Mouse (Mus musculus) forebrain, embryonic 16.5 days (tissue): ENCODE results near the gene Hdhd5. TPM values are rescaled to one million over a fixed set of nuclear protein-coding genes. Genes with fewer than 3 reads are reported as not detected.

Experiments
- ATAC-seq: fragments of 200-750 bp; cut with Nextera tagmentation; 2 replicates; pipeline ENCODE4 v1.8.0; 2017; ENCODE audit warnings: mild to moderate bottlenecking, moderate library complexity
- H3K27ac ChIP-seq: fragments of 300-500 bp; sonication (generic); 2 replicates; pipeline ENCODE4 v1.5.1; 2014; ENCODE audit warnings: low read length, control low read depth
- H3K27me3 ChIP-seq: fragments of 300-500 bp; sonication (generic); replicated peaks from 2 replicates; pipeline ENCODE4 v1.6.1; 2014; ENCODE audit warnings: low read length; ENCODE audit not compliant: control insufficient read depth, insufficient read depth
- H3K36me3 ChIP-seq: fragments of 300-500 bp; sonication (generic); 2 replicates; pipeline ENCODE4 v1.6.1; 2014; ENCODE audit not compliant: control insufficient read depth, insufficient read depth
- H3K4me1 ChIP-seq: fragments of 300-500 bp; sonication (generic); replicated peaks from 2 replicates; pipeline ENCODE4 v1.6.1; 2014; ENCODE audit warnings: low read length; ENCODE audit not compliant: control insufficient read depth, insufficient read depth
- H3K4me2 ChIP-seq: fragments of 300-500 bp; sonication (generic); 2 replicates; pipeline ENCODE4 v1.6.1; 2014; ENCODE audit warnings: mild to moderate bottlenecking, low read length, control low read depth
- H3K4me3 ChIP-seq: fragments of 300-500 bp; sonication (generic); replicated peaks from 2 replicates; pipeline ENCODE4 v1.5.1; 2014; ENCODE audit warnings: mild to moderate bottlenecking, low read length, control low read depth
- H3K9ac ChIP-seq: fragments of 300-500 bp; sonication (generic); replicated peaks from 2 replicates; pipeline ENCODE4 v1.6.1; 2014; ENCODE audit warnings: low read depth, low read length, control low read depth
- H3K9me3 ChIP-seq: fragments of 300-500 bp; sonication (generic); 2 replicates; pipeline ENCODE4 v1.6.1; 2016; ENCODE audit warnings: low read length; ENCODE audit not compliant: control insufficient read depth
- WGBS: fragments of 180-500 bp; shearing (Covaris S2); extraction: QIAGEN DNeasy Blood & Tissue Kit; methylation state at CpG from one replicate; pipeline ENCODE4 v1.1.7; 2014; 5-methylcytosine and 5-hydroxymethylcytosine counted together
- polyA plus RNA-seq: library from polyadenylated mRNA; unstranded; fragments of >200 nt; fragmentation: Nextera tagmentation; extraction: Ambion mirVana; gene quantifications from 2 replicates; pipeline ENCODE4 v1.2.1, GENCODE M21; 2015

The Hdhd5 gene
- polyA plus RNA-seq, result 15.3 and 16.4 TPM in 2 replicates

DNA sequence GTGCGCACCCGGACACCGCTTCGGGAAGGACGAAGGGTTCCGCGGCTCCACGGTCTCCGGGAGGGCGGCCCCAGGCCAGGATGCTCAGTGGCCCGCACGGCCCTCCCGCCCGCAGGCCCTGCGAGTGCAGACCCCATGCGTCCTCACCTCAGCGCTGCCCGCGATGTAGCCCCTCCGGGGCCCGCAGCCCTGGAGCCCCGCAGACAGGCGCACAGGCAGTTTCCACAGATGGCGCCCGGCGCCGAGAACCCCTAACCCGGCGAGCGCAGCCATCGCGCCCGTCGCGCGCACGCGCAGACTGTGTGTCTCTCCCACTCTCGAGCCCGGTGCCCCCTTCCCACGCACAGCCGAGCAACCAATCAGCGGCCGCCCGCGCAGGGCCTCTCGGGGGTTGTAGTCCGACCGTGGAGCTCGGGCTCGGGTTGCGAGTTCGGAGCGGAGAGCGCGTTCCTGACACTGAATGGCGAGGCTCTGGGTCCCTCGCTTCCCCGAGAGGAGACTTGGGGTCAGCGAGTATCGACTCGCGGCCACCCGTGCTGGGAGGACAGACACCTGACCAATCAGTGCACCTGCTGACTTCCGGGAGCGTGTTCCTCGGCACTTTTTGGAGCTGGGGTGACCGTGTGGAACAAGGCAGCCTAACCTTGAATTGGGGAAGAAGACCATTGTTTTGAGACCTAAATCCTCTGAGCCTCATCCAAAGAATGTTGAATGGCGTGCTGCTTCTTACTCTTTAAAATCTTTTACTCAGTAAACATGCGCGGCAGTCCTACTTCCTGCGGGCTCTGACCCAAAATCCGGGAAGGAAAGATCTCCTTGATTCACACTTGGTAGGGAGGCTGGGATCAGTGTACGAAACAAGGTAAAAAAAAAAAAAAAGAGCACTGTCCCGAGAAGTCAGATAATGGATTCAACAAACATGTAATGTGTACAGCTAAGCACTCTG is at the start of gene Hdhd5:
TSS of gene Hdhd5 (minus strand) at position 300 of the 946 bp plus-strand sequence.
- Histone ChIP-seq H3K4me1 (peaks cover 22% of the 10 kb centered on the region), H3K36me3 (no peaks in the 10 kb centered on the region), H3K4me2 (peak within 1 kb of the TSS; percentile 62), H3K27me3 (no peaks in the 10 kb centered on the region), H3K4me3 (peak within 1 kb of the TSS; percentile 85), H3K27ac (peak within 1 kb of the TSS; percentile 54; the same call in 1 of the 2 replicates), H3K9ac (peak within 1 kb of the TSS; percentile 90), H3K9me3 (no peaks in the 10 kb centered on the region)
- ATAC-seq, result peak; percentile 100
- under 1% methylated on average over 75 of the region's 75 CpGs for WGBS

DNA sequence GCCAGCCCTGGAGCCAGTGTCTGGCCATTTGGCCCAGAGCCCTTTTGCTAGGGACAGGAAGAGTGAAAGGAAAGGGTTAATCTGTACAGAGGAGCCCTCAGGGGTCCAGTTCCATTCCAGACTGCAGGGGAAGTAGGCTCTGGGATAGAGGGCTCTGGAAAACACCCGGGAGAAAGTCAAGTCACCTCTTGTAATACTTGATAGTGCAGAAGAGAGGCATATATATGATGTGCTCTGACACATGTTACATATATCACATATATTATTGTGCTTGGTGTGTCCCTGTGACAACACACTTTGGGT is 49.5 kb upstream of the Hdhd5 start:
- peak; percentile 9; the same call in 1 of the 2 replicates for ATAC-seq
- Histone ChIP-seq H3K9me3 (no peaks in the 10 kb centered on the region), H3K4me1 (peaks cover 24% of the 10 kb centered on the region), H3K4me2 (peak overlapping the region; percentile 89), H3K27me3 (no peaks in the 10 kb centered on the region), H3K27ac (peak overlapping the region; percentile 71), H3K36me3 (no peaks in the 10 kb centered on the region), H3K9ac (no peak overlapping the region), H3K4me3 (peak overlapping the region; percentile 48; the same call in 1 of the 2 replicates)
- WGBS, result 0% methylated on average over 1 of the region's 1 CpGs

DNA sequence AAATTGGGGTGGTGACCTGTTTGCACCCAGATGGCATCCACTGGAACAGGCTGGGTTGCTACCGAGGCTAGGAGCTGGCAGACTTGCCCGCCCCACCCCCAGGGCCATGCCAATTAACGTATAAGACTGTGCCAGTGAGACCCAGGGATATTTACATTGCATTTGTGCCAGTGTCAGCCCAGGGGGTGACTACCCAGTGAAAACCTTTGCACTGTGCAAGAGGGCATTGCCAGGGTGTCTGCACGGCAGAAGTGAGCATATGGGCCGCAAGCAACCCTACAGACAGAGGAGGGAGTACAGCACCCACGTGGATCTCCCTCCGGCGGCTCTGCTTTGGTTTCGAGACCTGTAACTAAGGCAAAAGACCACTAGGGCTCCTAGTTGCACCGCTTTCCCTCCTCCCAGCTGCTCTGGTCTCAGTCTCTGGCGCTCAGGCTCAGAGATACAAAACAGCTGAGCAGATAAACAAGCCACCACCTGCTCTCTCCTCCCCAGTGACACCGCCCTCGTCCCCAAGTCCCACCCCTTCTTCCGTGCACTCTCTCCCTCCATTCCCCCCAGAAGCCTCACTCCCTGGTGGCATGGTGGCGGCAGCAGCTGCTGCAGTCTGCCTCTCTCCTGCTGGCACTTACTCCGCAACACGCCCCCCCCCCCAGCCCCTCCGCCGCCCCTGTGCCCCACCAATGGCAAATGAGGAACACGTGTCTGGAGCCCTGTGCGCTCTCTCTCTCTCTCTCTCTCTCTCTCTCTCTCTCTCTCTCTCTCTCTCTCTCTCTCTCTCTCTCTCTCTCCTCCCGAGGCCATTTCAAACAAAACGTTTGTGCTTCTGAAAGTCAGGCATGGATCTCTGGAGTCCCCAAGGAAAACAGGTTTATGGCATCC is 49.0 kb upstream of the Hdhd5 start:
- peak overlapping the region; percentile 89 for H3K4me2 ChIP-seq
- WGBS, result under 1% methylated on average over 20 of the region's 23 CpGs
- peak overlapping the region; percentile 48 for H3K4me3 ChIP-seq
- H3K36me3 ChIP-seq, result no peaks in the 10 kb centered on the region
- H3K9ac ChIP-seq, result peak overlapping the region; percentile 54
- peak; percentile 91 for ATAC-seq
- H3K9me3 ChIP-seq, result no peaks in the 10 kb centered on the region
- peak overlapping the region; percentile 87 for H3K27ac ChIP-seq
- peaks cover 24% of the 10 kb centered on the region for H3K4me1 ChIP-seq
- no peaks in the 10 kb centered on the region for H3K27me3 ChIP-seq

DNA sequence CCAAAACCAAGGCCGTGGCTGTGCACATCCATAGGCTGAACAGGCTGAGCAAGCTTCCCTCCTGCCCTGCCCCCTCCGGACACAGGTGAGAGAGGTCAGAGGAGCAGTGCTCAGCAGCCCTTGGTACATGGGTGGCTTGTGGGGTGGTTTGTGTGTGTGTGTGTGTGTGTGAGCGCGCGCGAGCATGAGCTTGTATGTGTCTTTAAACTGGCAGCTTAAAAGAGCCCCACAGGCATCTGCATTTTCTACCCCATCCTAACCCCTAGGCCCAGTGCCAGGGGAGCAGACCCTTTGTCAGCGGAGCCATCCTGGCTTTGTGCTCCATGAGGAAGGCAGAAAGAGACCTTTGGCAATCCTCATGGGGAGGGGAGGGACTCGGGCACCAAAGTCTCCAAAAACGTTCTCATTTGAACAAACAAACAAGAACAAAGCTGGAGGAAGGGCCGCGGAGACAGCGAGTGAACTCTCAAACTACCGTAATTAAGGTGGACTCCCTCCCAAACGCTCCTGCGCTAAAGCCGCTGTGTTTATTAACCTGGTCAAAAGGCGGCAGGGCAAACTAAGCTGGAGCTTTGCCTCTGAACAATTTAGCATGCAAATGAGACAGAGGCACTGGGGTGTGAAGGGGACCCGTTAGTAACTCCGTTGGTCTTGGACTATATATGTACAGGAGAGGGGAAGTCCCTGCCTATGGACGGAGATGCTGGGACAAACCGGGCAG is 48.2 kb upstream of the Hdhd5 start:
- peak overlapping the region; percentile 89 for H3K4me2 ChIP-seq
- 1% methylated on average over 21 of the region's 21 CpGs for WGBS
- H3K36me3 ChIP-seq, result no peaks in the 10 kb centered on the region
- no peaks in the 10 kb centered on the region for H3K9me3 ChIP-seq
- ATAC-seq, result peak; percentile 8; the same call in 1 of the 2 replicates
- H3K4me3 ChIP-seq, result peak overlapping the region; percentile 48
- peak overlapping the region; percentile 54 for H3K9ac ChIP-seq
- peaks cover 24% of the 10 kb centered on the region for H3K4me1 ChIP-seq
- H3K27me3 ChIP-seq, result no peaks in the 10 kb centered on the region
- H3K27ac ChIP-seq, result peak overlapping the region; percentile 87

DNA sequence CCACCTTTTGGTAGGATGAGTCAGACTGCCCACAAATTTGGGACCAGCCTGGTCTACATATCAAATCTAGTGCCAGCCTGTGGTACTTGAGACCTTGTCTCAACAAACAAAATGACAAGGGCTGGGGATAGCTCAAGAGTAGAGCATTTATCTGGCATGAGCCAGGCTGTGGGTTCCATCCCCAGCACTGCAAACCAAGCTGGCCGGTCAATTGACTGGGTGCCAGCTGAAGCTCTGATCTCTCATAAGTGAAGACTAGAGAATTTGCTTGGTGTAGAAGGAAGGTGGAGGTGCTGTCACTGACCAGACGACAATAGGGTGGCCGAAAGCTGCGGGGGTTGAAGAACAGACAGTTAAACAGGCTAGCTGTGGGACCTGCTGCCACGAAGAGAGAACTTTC is 47.4 kb upstream of the Hdhd5 start:
- H3K4me2 ChIP-seq, result no peak overlapping the region
- H3K36me3 ChIP-seq, result no peaks in the 10 kb centered on the region
- H3K27me3 ChIP-seq, result no peaks in the 10 kb centered on the region
- 45% methylated on average over 5 of the region's 5 CpGs for WGBS
- no peak for ATAC-seq
- no peak overlapping the region for H3K4me3 ChIP-seq
- no peak overlapping the region; the same call in 1 of the 2 replicates for H3K27ac ChIP-seq
- peaks cover 24% of the 10 kb centered on the region for H3K4me1 ChIP-seq
- H3K9me3 ChIP-seq, result no peaks in the 10 kb centered on the region
- peak overlapping the region; percentile 54; the same call in 1 of the 2 replicates for H3K9ac ChIP-seq

DNA sequence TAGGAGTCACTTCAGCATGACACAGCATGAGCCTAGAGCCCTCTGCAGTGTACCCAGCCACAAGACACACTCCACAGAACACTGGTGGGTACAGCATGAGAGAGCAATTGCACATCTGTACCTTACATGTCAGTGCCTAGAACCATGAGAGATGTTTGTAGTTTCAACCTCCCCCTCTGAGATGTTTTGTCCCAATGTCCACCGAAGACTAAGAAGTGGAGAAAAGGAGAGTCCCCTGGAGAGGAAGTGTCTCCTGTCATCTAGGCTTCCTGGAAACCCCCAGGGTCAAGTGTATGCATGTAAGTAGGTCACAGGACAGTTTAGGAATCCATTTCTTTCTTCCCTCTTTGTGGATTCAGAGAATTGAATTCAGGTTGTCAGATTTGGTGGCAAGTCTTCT is 41.3 kb upstream of the Hdhd5 start:
- Histone ChIP-seq H3K9me3 (no peaks in the 10 kb centered on the region), H3K27me3 (no peaks in the 10 kb centered on the region), H3K9ac (no peak overlapping the region), H3K4me3 (no peak overlapping the region), H3K36me3 (no peaks in the 10 kb centered on the region), H3K4me1 (no peaks in the 10 kb centered on the region), H3K4me2 (no peak overlapping the region), H3K27ac (no peak overlapping the region)
- ATAC-seq, result no peak
- 89% methylated on average over 1 of the region's 1 CpGs for WGBS

DNA sequence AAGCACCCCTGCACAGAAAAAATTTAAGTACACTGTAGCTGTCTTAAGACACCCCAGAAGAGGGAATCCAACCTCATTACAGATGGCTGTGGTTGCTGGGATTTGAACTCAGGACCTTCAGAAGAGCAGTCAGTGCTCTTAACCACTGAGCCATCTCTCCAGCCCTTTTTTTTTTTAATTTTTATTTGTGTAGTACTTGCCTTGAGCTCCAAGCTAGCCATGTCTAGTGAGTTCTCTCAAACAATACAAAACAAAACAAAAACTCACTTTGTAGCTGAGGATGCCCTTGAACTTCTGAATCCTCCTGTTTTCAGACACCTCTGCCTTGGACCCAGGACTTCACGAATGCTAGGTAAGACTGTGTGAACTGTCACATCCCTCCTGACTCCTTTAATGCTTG is 37.1 kb upstream of the Hdhd5 start:
- WGBS, result 76% methylated on average over 1 of the region's 1 CpGs
- no peak for ATAC-seq
- H3K4me2 ChIP-seq, result no peak overlapping the region

DNA sequence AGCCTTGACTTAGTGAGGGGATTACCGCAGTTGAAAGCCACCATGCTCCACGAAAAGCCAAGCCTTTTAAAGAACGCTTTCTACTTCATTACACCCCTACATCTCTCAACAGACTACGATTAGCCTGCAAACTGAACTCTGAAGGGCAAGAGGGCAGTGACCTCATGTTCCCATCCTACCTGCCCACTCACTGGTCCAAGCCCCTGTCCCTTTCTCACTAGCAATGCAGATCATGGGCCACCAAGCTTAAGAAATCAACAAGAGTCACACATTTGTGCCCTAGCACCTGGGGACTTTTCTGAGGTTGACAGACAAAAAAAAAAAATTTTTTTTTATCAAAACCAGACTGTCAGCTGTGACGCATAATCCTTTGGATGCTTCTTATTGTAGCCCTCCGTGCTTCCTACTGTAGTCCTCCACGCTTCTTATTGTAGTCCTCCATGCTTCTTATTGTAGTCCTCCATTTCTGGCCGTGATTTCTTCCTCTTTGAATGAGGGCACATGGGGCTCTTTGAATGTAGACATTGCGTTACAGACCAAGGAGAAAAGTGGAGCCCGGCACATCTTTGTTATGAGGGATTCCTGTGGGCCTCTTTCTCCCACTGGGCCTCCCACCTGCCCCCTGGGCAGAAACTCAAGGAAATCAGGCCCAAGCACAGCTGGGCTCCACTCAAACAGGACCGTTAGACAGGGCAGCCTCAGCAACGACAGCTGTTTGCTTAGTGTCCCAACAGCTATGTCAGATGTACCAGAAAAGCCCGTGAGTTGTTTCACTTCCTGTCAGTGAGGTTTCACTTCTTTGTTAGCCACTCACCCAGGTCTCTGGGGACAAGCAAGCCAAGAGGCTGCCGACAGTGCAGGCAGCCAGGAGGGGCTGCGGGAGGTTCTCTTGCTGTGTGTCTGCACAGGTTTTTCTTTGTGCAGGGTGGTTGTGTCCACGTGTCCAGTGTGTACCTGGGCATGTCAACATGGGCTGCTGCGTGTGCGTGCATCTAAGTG is 36.1 kb upstream of the Hdhd5 start:
- no peak overlapping the region for H3K4me2 ChIP-seq
- no peaks in the 10 kb centered on the region for H3K4me1 ChIP-seq
- H3K9ac ChIP-seq, result no peak overlapping the region
- H3K9me3 ChIP-seq, result no peaks in the 10 kb centered on the region
- WGBS, result 60% methylated on average over 18 of the region's 18 CpGs
- no peak overlapping the region for H3K27ac ChIP-seq
- ATAC-seq, result no peak
- H3K27me3 ChIP-seq, result no peaks in the 10 kb centered on the region
- H3K36me3 ChIP-seq, result no peaks in the 10 kb centered on the region
- no peak overlapping the region for H3K4me3 ChIP-seq

More for the DNA sequence above, 37.1 kb upstream of the Hdhd5 start:
- Histone ChIP-seq H3K9ac (no peak overlapping the region), H3K4me1 (no peaks in the 10 kb centered on the region), H3K27ac (no peak overlapping the region), H3K9me3 (no peaks in the 10 kb centered on the region), H3K27me3 (no peaks in the 10 kb centered on the region), H3K4me3 (no peak overlapping the region), H3K36me3 (no peaks in the 10 kb centered on the region)
